Mouse (Mus musculus) bone marrow macrophage, adult 2 months (primary cell): ENCODE measurements around the gene Phykpl.

Experiments
- CTCF ChIP-seq: IDR thresholded peaks from 2 replicates; pipeline ENCODE4 v1.5.1; 2012; ENCODE audit warnings: low read depth, mild to moderate bottlenecking, low read length, moderate library complexity
- POLR2A ChIP-seq: IDR thresholded peaks from 2 replicates; pipeline ENCODE4 v1.6.1; 2012; ENCODE audit warnings: mild to moderate bottlenecking, low read depth, low read length, borderline replicate concordance

DNA sequence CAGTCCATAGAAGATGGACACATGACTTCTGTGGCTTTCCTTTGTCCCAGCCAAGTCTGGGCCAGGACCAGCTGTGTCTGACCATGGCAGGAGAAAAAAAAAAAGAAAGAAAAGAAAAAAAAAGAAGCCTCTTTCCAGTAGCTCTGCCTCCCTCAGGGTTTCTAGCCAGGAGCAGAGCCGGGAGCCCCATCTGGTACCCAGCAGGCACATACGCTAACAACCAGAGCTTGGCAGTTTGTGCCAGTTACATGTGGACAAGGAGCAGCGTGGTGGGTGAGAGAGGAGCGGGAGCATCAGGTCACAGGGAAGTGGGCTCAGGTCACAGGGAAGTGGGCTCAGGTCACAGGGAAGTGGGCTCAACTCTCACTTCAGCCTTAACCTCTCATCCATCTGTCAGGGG, 8.1 kb upstream of the Phykpl start:
- TF ChIP-seq CTCF (no peak), POLR2A (no peak)
